Mouse (Mus musculus) thymus, adult 2 months (tissue): ENCODE measurements around the gene Ntsr1.

Source experiments
- CTCF ChIP-seq: fragments of 200-500 bp; IDR thresholded peaks from 2 replicates; pipeline ENCODE4 v1.5.1; 2012; ENCODE audit warnings: mild to moderate bottlenecking, control low read depth, low read length, moderate library complexity, borderline replicate concordance; ENCODE audit not compliant: control insufficient read depth, poor library complexity, insufficient read depth; ENCODE audit errors: extremely low read depth
- POLR2A ChIP-seq: fragments of 200-500 bp; IDR thresholded peaks from 2 replicates; pipeline ENCODE4 v1.6.1; 2012; ENCODE audit warnings: mild to moderate bottlenecking, low read length, control low read depth, moderate library complexity; ENCODE audit not compliant: control insufficient read depth, poor library complexity, insufficient read depth; ENCODE audit errors: extremely low read depth

DNA sequence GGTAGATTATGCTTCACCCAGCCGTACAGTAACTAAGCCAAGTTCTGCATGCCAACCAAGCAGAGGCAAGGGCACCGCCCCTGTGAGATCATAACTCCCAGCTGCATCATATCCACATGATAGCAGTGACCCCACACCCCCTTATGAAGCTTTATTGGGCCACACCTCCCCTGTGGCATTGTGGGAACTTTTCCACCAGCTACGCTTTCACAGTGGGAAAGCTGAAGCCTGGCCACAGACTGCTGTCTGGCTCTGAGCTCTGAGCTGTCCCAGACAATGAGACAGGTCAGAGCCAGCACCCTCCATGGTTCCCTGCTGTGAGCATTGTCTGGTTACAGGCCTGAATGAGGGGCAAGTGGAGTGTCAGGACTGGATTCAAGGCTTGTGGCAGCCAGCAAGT lies 81.2 kb downstream of the Ntsr1 start, which contains the start of gene Mrgbp:
- TF ChIP-seq POLR2A (no peak), CTCF (no peak)
